In genomic region chr2:5469366-5469941, GRCm38 (mm10) we compare ENCODE assay signal across 32 mouse cellular contexts.
DNase-seq lines count a peak whose midpoint lies in the region; ATAC-seq and TF ChIP-seq lines count a peak whose summit lies in the region.
"Had no signal": no experiment of that assay in that cellular context is flagged by ENCODE, and none has a peak within 500 bp of the region (broad histone marks: within the 10 kb centered on the region; RNA-seq: fewer than 3 reads in every experiment).

No protein-coding gene starts in this region.

- intact Hi-C loops in left cerebral cortex, postnatal 14 days (cut with DNase I) = no loop called here

- no peak overlapping the region for H3K4me2 ChIP-seq in midbrain, embryonic 15.5 days
- H3K4me2 ChIP-seq: embryonic facial prominence, embryonic 12.5 days; heart, embryonic 11.5 days; hindbrain, embryonic 12.5 days; limb, embryonic 13.5 days; liver, embryonic 11.5 days; lung, embryonic 15.5 days; midbrain, embryonic 12.5 days had no signal

- 49% methylated on average over 4 of the region's 4 CpGs for WGBS in midbrain, embryonic 10.5 days
- WGBS in midbrain, embryonic 15.5 days = 53% methylated on average over 4 of the region's 4 CpGs

- H3K4me1 ChIP-seq in midbrain, embryonic 10.5 days = peaks cover 32% of the 10 kb centered on the region
- H3K4me1 ChIP-seq in midbrain, embryonic 15.5 days = peaks cover 8% of the 10 kb centered on the region; the same call in 1 of the 2 replicates
- peaks cover 10% of the 10 kb centered on the region; the same call in 1 of the 2 replicates for H3K4me1 ChIP-seq in cortical plate, adult 2 months (ENCODE audit: control insufficient read depth, insufficient read depth, low read length)
- H3K4me1 ChIP-seq: limb, embryonic 13.5 days; lung, embryonic 15.5 days had no signal

- TF ChIP-seq POLR2A in cortical plate, adult 2 months (IDR thresholded peaks at IDR 0.05; ENCODE audit: extremely low read depth, insufficient read depth, low read length) = no peak

- H3K27ac ChIP-seq in midbrain, embryonic 10.5 days (replicated peaks) = no peak overlapping the region
- no peak overlapping the region for H3K27ac ChIP-seq in midbrain, embryonic 15.5 days
- peak overlapping the region; percentile 64; the same call in 1 of the 2 replicates for H3K27ac ChIP-seq in cortical plate, adult 2 months (ENCODE audit: insufficient read depth, low read length)
- H3K27ac ChIP-seq: embryonic facial prominence, embryonic 12.5 days; hindbrain, embryonic 12.5 days; hindbrain, postnatal 0 days; kidney, postnatal 0 days; limb, embryonic 13.5 days; lung, embryonic 15.5 days; midbrain, embryonic 12.5 days had no signal

- TF ChIP-seq CTCF in cortical plate, adult 2 months (IDR thresholded peaks at IDR 0.05; ENCODE audit: extremely low read depth, insufficient read depth, low read length) = no peak

- no peaks in the 10 kb centered on the region for H3K27me3 ChIP-seq in midbrain, embryonic 10.5 days (ENCODE audit: low read depth, poor library complexity, severe bottlenecking)
- no peaks in the 10 kb centered on the region for H3K27me3 ChIP-seq in midbrain, embryonic 15.5 days (replicated peaks)
- H3K27me3 ChIP-seq: embryonic facial prominence, embryonic 12.5 days; hindbrain, embryonic 12.5 days; limb, embryonic 13.5 days; lung, embryonic 15.5 days; midbrain, embryonic 12.5 days had no signal

- DNase-seq in layer of hippocampus, adult 11-12 months (ENCODE audit: low spot score) = peak; percentile 37
- no peak for DNase-seq in layer of hippocampus, postnatal 10 days (ENCODE audit: low spot score in 2 of 2)
- DNase-seq in midbrain, embryonic 10.5 days (ENCODE audit: low spot score) = peak; percentile 17
- peak; percentile 36 to 62 for DNase-seq in left cerebral cortex, postnatal 14 days (ENCODE audit: low spot score in 2 of 2)
- no peak for DNase-seq in urinary bladder, postnatal 4 days (ENCODE audit: low spot score in 2 of 2)
- no peak for DNase-seq in cerebellum, postnatal 14 days
- DNase-seq: adrenal gland, postnatal 25 days; cerebellum, adult 8-10 months; cerebellum, postnatal 36 days; embryo, embryonic 11 days; gastrocnemius, postnatal 25 days; heart, adult 18-20 months; heart, postnatal 36 days; kidney, adult 8-10 months; kidney, postnatal 4 days; retina, postnatal 1 day; thymus, adult 2 months; thymus, postnatal 36 days had no signal

- H3K36me3 ChIP-seq in midbrain, embryonic 10.5 days = no peaks in the 10 kb centered on the region
- H3K36me3 ChIP-seq in midbrain, embryonic 15.5 days (replicated peaks) = no peaks in the 10 kb centered on the region
- H3K36me3 ChIP-seq: embryonic facial prominence, embryonic 12.5 days; hindbrain, embryonic 12.5 days; limb, embryonic 13.5 days; lung, embryonic 15.5 days; midbrain, embryonic 12.5 days had no signal

- no peak for ATAC-seq in midbrain, embryonic 15.5 days (replicated peaks)
- ATAC-seq: CD4-positive, CD25-positive, alpha-beta regulatory T cell, adult 4 months; forebrain, embryonic 14.5 days; hindbrain, postnatal 0 days; intestine, embryonic 16.5 days had no signal

- no peak overlapping the region for H3K4me3 ChIP-seq in midbrain, embryonic 10.5 days
- H3K4me3 ChIP-seq in midbrain, embryonic 15.5 days = no peak overlapping the region
- H3K4me3 ChIP-seq in cortical plate, adult 2 months (ENCODE audit: insufficient read depth, low read length) = no peak overlapping the region
- H3K4me3 ChIP-seq: embryonic facial prominence, embryonic 12.5 days; hindbrain, embryonic 12.5 days; limb, embryonic 13.5 days; lung, embryonic 15.5 days; midbrain, embryonic 12.5 days had no signal

- no peaks in the 10 kb centered on the region for H3K9me3 ChIP-seq in midbrain, embryonic 10.5 days (replicated peaks)
- H3K9me3 ChIP-seq in midbrain, embryonic 15.5 days = no peaks in the 10 kb centered on the region
- H3K9me3 ChIP-seq: embryonic facial prominence, embryonic 12.5 days; hindbrain, embryonic 12.5 days; limb, embryonic 13.5 days; lung, embryonic 15.5 days; midbrain, embryonic 12.5 days had no signal

- no peak overlapping the region for H3K9ac ChIP-seq in midbrain, embryonic 15.5 days
- H3K9ac ChIP-seq: embryonic facial prominence, embryonic 12.5 days; hindbrain, embryonic 12.5 days; limb, embryonic 13.5 days; lung, embryonic 15.5 days; midbrain, embryonic 12.5 days had no signal

Comparison
In these comparisons a context has a peak if more than half of its experiments do, and no peak if none do; other contexts are left out.
1. DNase-seq: peak in layer of hippocampus, adult 11-12 months (single experiment), midbrain, embryonic 10.5 days (single experiment) and left cerebral cortex, postnatal 14 days (2 of 2); none in layer of hippocampus, postnatal 10 days (0 of 2), urinary bladder, postnatal 4 days (0 of 2) and cerebellum, postnatal 14 days (0 of 2).